Mouse (Mus musculus) liver, adult 2 months (tissue): Measurements from ENCODE around the gene Nfia.

Experiments used
- CTCF ChIP-seq: fragments of 200-500 bp; IDR thresholded peaks from 2 replicates; pipeline ENCODE4 v1.5.1; 2011; ENCODE audit warnings: low read depth, low read length, control low read depth
- POLR2A ChIP-seq: fragments of 200-500 bp; IDR thresholded peaks from 2 replicates; pipeline ENCODE4 v1.6.1; 2011; ENCODE audit warnings: low read length, control low read depth; ENCODE audit not compliant: insufficient read depth; ENCODE audit errors: extremely low read depth

DNA sequence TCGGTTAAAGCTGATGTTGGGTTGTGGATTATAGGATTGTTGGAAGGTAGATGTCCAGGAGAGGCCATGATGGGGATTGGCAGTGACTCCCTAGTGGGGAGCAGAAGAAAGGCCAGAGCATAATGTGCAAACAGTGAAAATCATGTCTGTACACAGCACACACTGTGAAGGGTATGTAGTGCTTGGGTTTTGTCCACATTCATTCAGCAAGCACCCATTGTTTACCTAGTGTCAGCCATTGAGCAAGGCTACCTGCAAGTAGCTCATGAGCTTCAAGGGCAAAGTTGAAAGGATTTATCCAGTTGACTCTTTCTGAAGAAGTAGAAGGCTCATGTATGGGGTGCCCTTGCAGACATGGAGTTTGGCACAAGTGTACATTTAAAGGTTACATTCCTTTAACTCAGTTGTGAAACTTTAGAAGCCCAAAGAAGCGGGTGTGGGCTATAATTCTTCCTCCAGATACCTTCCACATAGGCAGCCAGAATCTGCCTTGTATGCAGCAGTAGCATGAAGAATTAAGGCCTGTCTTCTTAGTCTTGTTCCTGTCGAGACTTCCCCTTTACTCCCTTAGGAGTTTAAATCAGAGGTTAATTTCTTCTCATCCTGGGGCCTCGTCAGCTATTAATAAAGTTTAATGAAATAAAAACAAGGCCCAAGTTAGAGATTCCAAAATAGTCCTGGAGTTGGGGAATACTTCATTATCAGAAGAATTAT lies 37.2 kb downstream of the Nfia start:
- no peak for TF ChIP-seq POLR2A
- TF ChIP-seq CTCF, result no peak
